Mouse (Mus musculus) urinary bladder, postnatal 25 days (tissue): ENCODE data around the gene Col24a1.
"Not testable (repeated sequence)": the region's sequence is repeated elsewhere in the genome, so short reads cannot be mapped to it uniquely, and the experiment has no call there.

Experiments
- DNase-seq: peaks from one replicate; pipeline ENCODE4 v3.0.0; 2022; ENCODE audit warnings: low spot score

Col24a1 gene

DNA sequence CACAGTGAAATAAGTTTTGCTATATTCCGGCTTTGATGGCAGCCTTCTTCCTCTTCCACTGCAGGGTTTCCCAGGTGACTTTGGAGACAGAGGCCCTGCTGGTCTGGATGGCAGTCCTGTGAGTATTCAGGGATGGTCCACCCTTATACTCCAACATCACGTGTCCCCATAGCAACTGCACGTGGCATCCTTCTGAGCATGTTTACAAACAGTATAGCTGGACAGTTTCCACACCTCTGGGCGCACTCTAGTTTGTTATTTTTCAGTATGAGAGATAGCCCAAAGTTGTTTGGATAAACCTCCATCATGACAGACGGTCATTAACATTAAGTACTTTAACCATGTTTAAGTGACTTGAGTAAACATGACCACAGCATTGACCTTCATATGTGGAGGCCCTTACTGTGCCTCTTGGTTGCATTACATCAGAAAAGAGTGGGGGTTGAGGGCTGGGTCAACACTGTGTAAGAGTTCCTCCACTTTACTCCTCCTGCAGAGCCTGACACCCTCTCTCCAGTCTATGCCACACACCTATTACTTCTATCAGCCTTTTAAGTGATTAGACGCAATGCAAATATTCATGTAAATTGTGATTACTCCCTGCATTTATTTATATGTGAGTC is 64.7 kb downstream of the Col24a1 start:
- no peak for DNase-seq

- no peak for DNase-seq
Observed at GRCm38 (mm10) chr3:145365227-145365626, 73.0 kb downstream of the Col24a1 start.

DNA sequence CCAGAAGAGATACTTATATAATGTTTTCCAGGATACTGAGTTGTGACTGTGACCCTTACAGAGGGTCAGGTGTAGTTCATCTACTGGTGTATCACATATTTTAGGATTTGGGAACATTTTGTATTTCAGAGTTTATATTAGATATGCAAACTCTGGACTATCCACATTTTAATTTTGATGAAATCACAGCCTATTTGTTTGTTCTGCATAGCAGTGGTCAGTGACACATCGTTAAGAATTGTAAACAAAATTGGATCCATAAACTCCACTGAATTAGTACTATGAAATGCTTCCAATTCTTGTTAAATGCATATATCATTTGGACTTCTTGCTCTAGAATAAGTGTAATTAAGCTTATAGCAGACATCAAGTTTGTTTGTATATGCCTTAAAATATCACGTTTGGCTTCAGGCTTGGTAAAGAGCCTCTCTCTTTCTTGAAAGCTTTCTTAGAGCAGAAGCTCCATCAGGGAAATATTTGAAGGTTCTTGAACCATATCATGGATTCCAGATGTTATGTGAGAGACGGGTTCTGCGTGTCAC is 75.0 kb downstream of the Col24a1 start:
- DNase-seq: no peak

GRCm38 (mm10) chr3:145376298-145376697 is 84.0 kb downstream of the Col24a1 start:
- DNase-seq: no peak

GRCm38 (mm10) chr3:145383095-145383494 is 90.8 kb downstream of the Col24a1 start:
- DNase-seq: no peak

GRCm38 (mm10) chr3:145386434-145386833 is 94.2 kb downstream of the Col24a1 start:
- DNase-seq: no peak

- no peak for DNase-seq
Observed at GRCm38 (mm10) chr3:145390681-145391080, 98.4 kb downstream of the Col24a1 start.

- no peak for DNase-seq
Observed at GRCm38 (mm10) chr3:145391986-145392659, 99.9 kb downstream of the Col24a1 start.

DNA sequence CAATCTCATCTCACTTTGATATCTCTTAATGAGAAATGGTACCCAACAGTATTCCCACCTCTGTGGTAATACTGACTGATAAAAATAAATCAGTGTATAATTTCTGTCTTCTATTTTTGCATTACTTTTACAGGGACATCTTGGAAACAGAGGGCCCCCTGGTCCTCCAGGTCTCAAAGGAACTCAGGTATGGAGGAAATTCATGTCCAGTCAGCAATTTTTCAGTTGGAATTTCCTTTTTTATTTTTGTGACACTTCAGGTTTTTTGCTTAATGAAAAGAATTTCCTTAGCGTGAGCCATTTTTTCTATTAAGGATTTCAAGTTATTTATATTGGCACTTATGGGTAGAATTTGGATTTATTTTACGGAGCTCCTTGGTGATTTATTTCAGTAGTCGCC is 106.9 kb downstream of the Col24a1 start:
- no peak for DNase-seq

GRCm38 (mm10) chr3:145402257-145402656 is 110.0 kb downstream of the Col24a1 start:
- no peak for DNase-seq

DNA sequence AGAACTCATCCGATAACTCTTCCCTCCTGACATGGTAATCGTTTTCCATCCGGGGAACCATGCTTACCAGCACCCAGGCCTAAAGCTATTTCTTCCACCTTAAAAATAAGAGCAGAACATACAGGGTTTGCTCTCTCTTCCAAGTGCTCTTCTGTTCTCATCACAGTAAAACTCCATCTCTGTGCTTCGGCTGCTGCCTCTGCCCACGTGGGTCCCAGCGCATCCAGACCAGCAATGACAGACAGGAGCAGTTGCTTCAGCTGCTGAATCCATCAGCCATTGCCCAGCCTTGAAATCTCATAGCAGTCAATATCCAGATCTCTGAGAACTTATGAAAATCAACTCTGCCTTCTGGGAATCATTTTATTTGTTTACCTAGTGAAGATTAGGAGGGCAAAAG is 110.7 kb downstream of the Col24a1 start:
- DNase-seq: no peak

GRCm38 (mm10) chr3:145408045-145408444 is 115.8 kb downstream of the Col24a1 start:
- DNase-seq: no peak

- no peak for DNase-seq
Observed at GRCm38 (mm10) chr3:145412137-145412536, 119.9 kb downstream of the Col24a1 start.

DNA sequence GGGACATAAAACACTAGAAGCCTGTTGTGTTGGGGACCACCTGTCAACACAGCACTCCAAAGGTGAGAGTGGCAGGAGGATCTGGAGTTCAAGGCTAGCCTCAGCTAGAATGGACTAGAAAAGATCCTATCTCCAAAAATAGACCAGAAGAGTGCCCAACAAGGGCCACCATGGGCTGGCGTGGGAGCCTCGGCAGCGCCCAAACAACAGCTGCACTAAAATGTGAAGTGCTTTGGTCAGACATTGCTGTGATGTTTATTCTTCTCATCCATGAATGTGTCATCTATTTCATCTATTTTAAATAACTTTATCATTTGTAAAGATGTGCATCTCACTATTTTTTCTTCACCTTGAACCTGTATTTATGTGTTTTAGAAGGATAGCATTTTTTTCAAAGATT is 122.1 kb downstream of the Col24a1 start:
- DNase-seq: no peak

GRCm38 (mm10) chr3:145417809-145418208 is 125.5 kb downstream of the Col24a1 start:
- DNase-seq: no peak

DNA sequence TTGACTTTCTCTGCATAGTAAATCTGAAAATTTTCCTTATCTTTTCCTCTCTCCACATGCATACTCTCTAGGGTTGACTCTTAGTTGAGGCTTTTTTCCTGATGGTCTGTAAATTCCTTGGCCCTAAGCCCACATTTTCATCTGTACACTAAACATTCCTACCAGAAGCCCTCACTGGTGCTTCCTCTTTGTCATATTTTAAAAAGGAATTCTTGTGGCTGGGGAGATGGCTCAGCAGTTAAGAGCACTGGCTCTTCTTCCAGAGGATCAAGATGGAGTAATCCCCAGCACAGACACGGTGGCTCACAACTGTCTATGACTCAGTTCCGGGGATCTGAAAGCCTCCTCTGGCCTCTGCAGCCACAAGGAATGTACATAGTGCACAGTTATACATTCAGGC is 128.1 kb downstream of the Col24a1 start:
- DNase-seq: no peak

GRCm38 (mm10) chr3:145422044-145422443 is 129.8 kb downstream of the Col24a1 start:
- DNase-seq: no peak

- no peak for DNase-seq
Observed at GRCm38 (mm10) chr3:145438352-145438751, 146.1 kb downstream of the Col24a1 start.

DNA sequence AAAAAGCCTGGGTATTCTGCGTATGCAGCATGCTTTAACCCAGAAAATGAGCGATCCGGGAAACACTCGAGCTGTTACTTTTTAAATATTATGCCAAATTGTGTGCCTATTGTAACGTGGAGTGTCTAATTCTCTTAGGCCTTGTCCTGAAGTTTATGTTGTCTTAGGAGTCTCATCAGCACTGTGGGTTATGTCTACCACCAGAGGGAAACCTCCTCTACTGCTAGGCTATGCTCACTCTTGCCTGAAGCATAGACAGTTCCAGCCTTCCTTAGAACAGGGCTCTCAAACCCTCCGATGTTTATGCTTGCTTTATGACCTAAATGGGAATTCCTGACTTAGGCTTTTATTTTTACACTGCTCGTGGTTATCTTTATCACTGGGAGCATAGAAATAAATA is 146.8 kb downstream of the Col24a1 start:
- DNase-seq: no peak

DNA sequence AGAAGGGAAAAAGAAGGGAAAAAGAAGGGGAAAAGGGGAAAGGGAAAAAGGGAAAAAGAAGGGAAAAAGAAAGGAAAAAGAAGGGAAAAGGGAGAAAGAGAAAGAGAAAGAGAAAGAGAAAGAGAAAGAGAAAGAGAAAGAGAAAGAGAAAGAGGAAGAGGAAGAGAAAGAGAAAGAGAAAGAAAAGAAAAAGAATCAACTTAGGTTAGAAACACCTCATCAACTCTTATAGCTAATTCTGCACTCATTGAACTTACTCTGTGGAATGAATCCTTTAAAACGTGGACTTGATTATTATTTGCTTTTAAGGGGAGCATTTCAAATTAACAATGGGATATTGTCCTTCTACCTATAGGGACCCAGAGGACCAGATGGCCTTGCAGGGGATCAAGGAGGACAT is 148.7 kb downstream of the Col24a1 start:
- DNase-seq: no peak

- peak; percentile 21 for DNase-seq
Observed at GRCm38 (mm10) chr3:145442268-145442667, 150.0 kb downstream of the Col24a1 start.

DNA sequence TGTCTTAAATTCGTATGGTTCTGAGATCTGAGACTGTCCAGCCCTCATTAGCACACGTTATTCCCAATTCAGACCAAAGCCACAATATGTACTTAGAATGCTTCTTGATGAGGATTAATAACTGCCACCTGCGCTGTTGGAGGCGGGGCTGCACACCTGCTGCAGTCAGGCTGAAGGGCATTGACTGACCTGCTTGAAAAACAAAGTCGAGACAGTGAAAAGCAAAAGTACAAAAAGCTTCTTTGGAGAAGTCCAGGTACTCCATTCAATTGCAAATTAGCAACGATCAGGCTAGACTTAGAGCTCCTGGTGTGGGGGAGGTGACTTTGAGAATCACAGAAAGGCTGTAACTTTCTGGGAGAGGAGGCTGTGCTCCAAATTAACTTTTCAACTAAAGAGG is 150.9 kb downstream of the Col24a1 start:
- DNase-seq: not testable (repeated sequence)

- no peak for DNase-seq
Observed at GRCm38 (mm10) chr3:145457039-145457438, 164.8 kb downstream of the Col24a1 start.

- no peak for DNase-seq
Observed at GRCm38 (mm10) chr3:145462351-145462750, 170.1 kb downstream of the Col24a1 start.
